Mouse (Mus musculus) intestine, embryonic 14.5 days (tissue): ENCODE measurements around the gene Asns. TPM values are rescaled to one million over a fixed set of nuclear protein-coding genes. Genes with fewer than 3 reads are reported as not detected.

ENCODE experiments used
- polyA plus RNA-seq: library from polyadenylated mRNA; unstranded; fragments of >200 nt; fragmentation: Nextera tagmentation; extraction: Ambion mirVana; gene quantifications from 2 replicates; pipeline ENCODE4 v1.2.1, GENCODE M21; 2014

Asns gene
- polyA plus RNA-seq, 1 experiment from 2014 or later: 89.0 TPM

Other genes starting within 250 kb of the Asns start
- gene Tac1, start 138.4 kb downstream of the Asns start, polyA plus RNA-seq: 0.30 and 0.81 TPM in 2 replicates
- gene C1galt1, start 151.6 kb upstream of the Asns start, polyA plus RNA-seq: 5.4 and 6.1 TPM in 2 replicates